Mouse (Mus musculus): ENCODE results near the gene Idi2.
"Not testable (repeated sequence)": the region's sequence is repeated elsewhere in the genome, so short reads cannot be mapped to it uniquely, and the experiment has no call there.

Gene Idi2

GRCm38 (mm10) chr13:8997221-8997620 lies 44.6 kb downstream of the Idi2 start:
- not testable (repeated sequence) for DNase-seq (ENCODE audit: low read depth, low spot score)

DNA sequence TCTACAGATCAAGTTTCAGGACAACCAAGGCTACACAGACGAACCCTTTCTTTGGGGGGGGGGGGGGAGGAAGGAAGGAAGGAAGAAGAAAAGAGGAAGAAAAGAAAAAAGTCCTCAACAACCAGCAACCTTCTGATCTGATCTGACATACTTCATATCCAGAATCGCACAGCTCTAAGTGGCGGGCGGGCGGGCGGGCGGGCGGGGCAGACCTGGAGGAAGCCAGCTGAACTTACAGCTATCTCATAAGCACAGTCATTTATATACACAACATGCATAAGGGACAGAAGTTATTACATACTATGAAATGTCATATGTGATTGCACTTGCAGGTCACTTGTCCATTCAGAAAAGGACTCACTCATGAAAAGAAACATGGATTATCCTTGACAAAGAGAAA lies 46.8 kb downstream of the Idi2 start:
- no peak for DNase-seq (ENCODE audit: low read depth, low spot score)

- DNase-seq (ENCODE audit: low read depth, low spot score) = no peak
Observed at GRCm38 (mm10) chr13:9003306-9003705, 50.6 kb downstream of the Idi2 start.

All from mesoderm, embryonic 11.5 days (tissue).